Mouse (Mus musculus): ENCODE measurements around the gene Dnajc2. TPM values are rescaled to one million over a fixed set of nuclear protein-coding genes. Genes with fewer than 3 reads are reported as not detected.
A peak's percentile ranks its signal among the peaks of the same experiment; 100 is the strongest.

Gene Dnajc2
- 91.2 and 92.4 TPM in 2 replicates for polyA plus RNA-seq (2014; fragmentation: Nextera tagmentation; extraction: Ambion mirVana)

DNA sequence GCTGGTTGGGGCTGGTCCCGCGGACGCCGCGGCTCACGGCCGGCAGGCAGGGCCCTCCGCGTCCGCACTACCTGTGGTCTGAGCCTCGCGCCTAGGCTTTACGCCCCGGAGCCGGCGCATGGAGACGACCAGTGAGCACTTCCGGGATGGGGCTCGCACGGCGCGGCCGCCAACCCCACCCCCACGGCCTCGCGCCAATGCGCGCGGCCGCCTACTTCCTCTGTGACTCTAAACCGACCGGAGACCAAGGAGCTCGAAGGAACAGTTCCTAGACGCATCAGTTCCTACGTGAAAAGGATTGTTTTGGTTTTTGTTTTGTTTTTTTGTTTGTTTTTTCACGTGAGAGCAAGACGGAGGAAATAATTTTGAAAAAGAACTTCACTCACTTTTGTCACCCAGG, at the start of gene Dnajc2, which contains the start of gene Psmc2:
Gene Dnajc2, minus strand, starts transcription at position 199 of the 400 bp plus-strand sequence.
Gene Psmc2, plus strand, starts transcription at position 231 of the 400 bp plus-strand sequence.
- Histone ChIP-seq H3K4me1 (ENCODE audit: control insufficient read depth, insufficient read depth, low read length) (peaks cover 8% of the 10 kb centered on the region; the same call in 1 of the 2 replicates), H3K4me2 (ENCODE audit: low read depth) (peak within 1 kb of the TSS; percentile 92), H3K36me3 (ENCODE audit: control insufficient read depth, insufficient read depth, low read length) (peaks cover 4% of the 10 kb centered on the region), H3K9me3 (ENCODE audit: control insufficient read depth, low read length) (no peaks in the 10 kb centered on the region), H3K27me3 (ENCODE audit: control insufficient read depth, insufficient read depth, low read length) (no peaks in the 10 kb centered on the region), H3K9ac (ENCODE audit: low read length) (peak within 1 kb of the TSS; percentile 83), H3K4me3 (ENCODE audit: low read depth, low read length) (peak within 1 kb of the TSS; percentile 95), H3K27ac (ENCODE audit: low read depth, low read length) (peak within 1 kb of the TSS; percentile 64; the same call in 1 of the 2 replicates)
- peak; percentile 92 for ATAC-seq (ENCODE audit: insufficient read depth, low FRiP score, low TSS enrichment)
- DNase-seq (ENCODE audit: low spot score) = peak; percentile 92
- under 1% methylated on average over 28 of the region's 37 CpGs for WGBS

- H3K9ac ChIP-seq (ENCODE audit: low read length) = no peak overlapping the region
- WGBS = 70% methylated on average over 3 of the region's 3 CpGs
- DNase-seq (ENCODE audit: low spot score) (no peak), ATAC-seq (ENCODE audit: insufficient read depth, low FRiP score, low TSS enrichment) (no peak)
- no peak overlapping the region for H3K4me3 ChIP-seq (ENCODE audit: low read depth, low read length)
- H3K36me3 ChIP-seq (ENCODE audit: control insufficient read depth, insufficient read depth, low read length) = no peaks in the 10 kb centered on the region
- H3K4me2 ChIP-seq (ENCODE audit: low read depth) = no peak overlapping the region
- H3K9me3 ChIP-seq (ENCODE audit: control insufficient read depth, low read length) = no peaks in the 10 kb centered on the region
- no peaks in the 10 kb centered on the region for H3K27me3 ChIP-seq (ENCODE audit: control insufficient read depth, insufficient read depth, low read length)
- H3K4me1 ChIP-seq (ENCODE audit: control insufficient read depth, insufficient read depth, low read length) = no peaks in the 10 kb centered on the region
- no peak overlapping the region for H3K27ac ChIP-seq (ENCODE audit: low read depth, low read length)
These were observed 46.7 kb upstream of the Dnajc2 start for GRCm38 (mm10) chr5:21831761-21832160.

DNA sequence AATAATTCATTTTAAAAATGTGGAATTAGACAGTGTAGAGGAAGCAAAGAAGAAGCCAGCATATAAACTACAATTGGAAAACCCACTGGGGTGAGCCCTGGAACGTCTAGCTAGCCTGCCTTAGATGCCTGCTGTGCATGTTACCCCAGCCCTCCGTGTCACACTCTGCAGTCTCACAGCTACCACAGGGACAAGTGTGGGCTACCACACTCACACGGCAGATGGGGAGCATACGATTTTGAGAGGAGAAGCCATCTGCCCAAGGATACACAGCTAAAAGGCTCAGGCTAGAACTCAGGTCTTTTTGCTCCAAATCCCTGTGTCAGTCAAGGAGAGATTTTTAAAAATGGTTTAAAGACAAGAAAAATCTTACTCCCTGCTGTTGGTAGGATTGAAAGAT, 43.8 kb upstream of the Dnajc2 start:
- Histone ChIP-seq H3K9me3 (ENCODE audit: control insufficient read depth, low read length) (no peaks in the 10 kb centered on the region), H3K4me2 (ENCODE audit: low read depth) (no peak overlapping the region), H3K4me3 (ENCODE audit: low read depth, low read length) (no peak overlapping the region), H3K27me3 (ENCODE audit: control insufficient read depth, insufficient read depth, low read length) (no peaks in the 10 kb centered on the region), H3K9ac (ENCODE audit: low read length) (no peak overlapping the region), H3K27ac (ENCODE audit: low read depth, low read length) (no peak overlapping the region), H3K36me3 (ENCODE audit: control insufficient read depth, insufficient read depth, low read length) (no peaks in the 10 kb centered on the region), H3K4me1 (ENCODE audit: control insufficient read depth, insufficient read depth, low read length) (no peaks in the 10 kb centered on the region)
- 70% methylated on average over 4 of the region's 4 CpGs for WGBS
- DNase-seq (ENCODE audit: low spot score) = no peak
- ATAC-seq (ENCODE audit: insufficient read depth, low FRiP score, low TSS enrichment) = no peak

GRCm38 (mm10) chr5:21827643-21828042, 42.6 kb upstream of the Dnajc2 start:
- no peak overlapping the region for H3K9ac ChIP-seq (ENCODE audit: low read length)
- ATAC-seq (ENCODE audit: insufficient read depth, low FRiP score, low TSS enrichment) (no peak), DNase-seq (ENCODE audit: low spot score) (no peak)
- no peaks in the 10 kb centered on the region for H3K9me3 ChIP-seq (ENCODE audit: control insufficient read depth, low read length)
- H3K4me2 ChIP-seq (ENCODE audit: low read depth) = no peak overlapping the region
- H3K4me3 ChIP-seq (ENCODE audit: low read depth, low read length) = no peak overlapping the region
- H3K27me3 ChIP-seq (ENCODE audit: control insufficient read depth, insufficient read depth, low read length) = no peaks in the 10 kb centered on the region
- no peak overlapping the region for H3K27ac ChIP-seq (ENCODE audit: low read depth, low read length)
- H3K4me1 ChIP-seq (ENCODE audit: control insufficient read depth, insufficient read depth, low read length) = no peaks in the 10 kb centered on the region
- no peaks in the 10 kb centered on the region for H3K36me3 ChIP-seq (ENCODE audit: control insufficient read depth, insufficient read depth, low read length)
- 24% methylated on average over 6 of the region's 6 CpGs for WGBS

DNA sequence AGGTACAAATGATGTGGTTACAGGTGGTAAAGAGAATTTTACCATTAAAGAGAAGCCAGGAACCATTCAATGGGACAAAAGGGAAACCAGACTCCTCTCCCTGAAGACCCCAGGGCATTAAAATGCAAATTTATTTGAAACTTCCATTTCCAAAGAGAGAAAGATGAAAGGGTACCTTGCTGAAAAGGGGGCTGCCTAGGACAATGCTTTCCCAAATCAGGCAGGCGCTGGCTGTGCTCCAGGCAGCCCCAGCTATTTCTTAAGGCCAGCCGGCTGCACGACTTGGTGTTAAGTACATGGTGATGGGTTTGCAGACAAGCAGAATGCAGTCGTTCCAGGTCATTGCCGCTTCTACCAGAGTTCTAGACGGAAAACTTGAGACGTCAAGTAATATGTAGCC, 41.3 kb upstream of the Dnajc2 start:
- H3K27ac ChIP-seq (ENCODE audit: low read depth, low read length) = no peak overlapping the region
- H3K36me3 ChIP-seq (ENCODE audit: control insufficient read depth, insufficient read depth, low read length) = no peaks in the 10 kb centered on the region
- DNase-seq (ENCODE audit: low spot score) = peak; percentile 5
- no peaks in the 10 kb centered on the region for H3K27me3 ChIP-seq (ENCODE audit: control insufficient read depth, insufficient read depth, low read length)
- no peaks in the 10 kb centered on the region for H3K9me3 ChIP-seq (ENCODE audit: control insufficient read depth, low read length)
- H3K9ac ChIP-seq (ENCODE audit: low read length) = no peak overlapping the region
- ATAC-seq (ENCODE audit: insufficient read depth, low FRiP score, low TSS enrichment) = no peak
- H3K4me3 ChIP-seq (ENCODE audit: low read depth, low read length) = no peak overlapping the region
- WGBS = 23% methylated on average over 7 of the region's 7 CpGs
- no peaks in the 10 kb centered on the region for H3K4me1 ChIP-seq (ENCODE audit: control insufficient read depth, insufficient read depth, low read length)
- no peak overlapping the region for H3K4me2 ChIP-seq (ENCODE audit: low read depth)

DNA sequence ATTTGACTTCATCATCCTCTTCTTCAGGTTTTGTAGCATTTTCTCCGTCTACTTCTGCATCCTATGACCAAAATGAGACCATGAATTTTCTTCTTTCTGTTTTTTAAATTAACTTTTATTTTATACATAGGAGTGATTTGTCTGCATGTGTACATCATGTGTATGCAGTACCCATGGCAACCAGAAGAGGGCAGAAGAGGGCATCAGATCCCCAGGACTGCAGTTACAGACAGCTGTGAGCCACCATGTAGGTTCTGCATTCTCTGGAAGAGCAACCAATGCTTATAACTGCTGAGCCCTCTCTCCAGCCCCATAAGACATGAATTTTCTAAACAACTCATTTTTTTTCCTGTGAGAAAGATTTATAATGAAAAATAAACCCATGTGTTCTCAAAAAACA, 28.9 kb upstream of the Dnajc2 start:
- WGBS = 35% methylated on average over 1 of the region's 1 CpGs
- Histone ChIP-seq H3K4me1 (ENCODE audit: control insufficient read depth, insufficient read depth, low read length) (no peaks in the 10 kb centered on the region), H3K4me3 (ENCODE audit: low read depth, low read length) (no peak overlapping the region), H3K9me3 (ENCODE audit: control insufficient read depth, low read length) (no peaks in the 10 kb centered on the region), H3K27me3 (ENCODE audit: control insufficient read depth, insufficient read depth, low read length) (no peaks in the 10 kb centered on the region), H3K4me2 (ENCODE audit: low read depth) (no peak overlapping the region), H3K36me3 (ENCODE audit: control insufficient read depth, insufficient read depth, low read length) (no peaks in the 10 kb centered on the region), H3K9ac (ENCODE audit: low read length) (no peak overlapping the region), H3K27ac (ENCODE audit: low read depth, low read length) (no peak overlapping the region)
- ATAC-seq (ENCODE audit: insufficient read depth, low FRiP score, low TSS enrichment) (no peak), DNase-seq (ENCODE audit: low spot score) (peak; percentile 23)

GRCm38 (mm10) chr5:21810924-21811323, 25.9 kb upstream of the Dnajc2 start:
- H3K27ac ChIP-seq (ENCODE audit: low read depth, low read length) = no peak overlapping the region
- H3K9me3 ChIP-seq (ENCODE audit: control insufficient read depth, low read length) = no peaks in the 10 kb centered on the region
- ATAC-seq (ENCODE audit: insufficient read depth, low FRiP score, low TSS enrichment) (no peak), DNase-seq (ENCODE audit: low spot score) (peak; percentile 8)
- no peak overlapping the region for H3K9ac ChIP-seq (ENCODE audit: low read length)
- H3K4me3 ChIP-seq (ENCODE audit: low read depth, low read length) = no peak overlapping the region
- H3K36me3 ChIP-seq (ENCODE audit: control insufficient read depth, insufficient read depth, low read length) = no peaks in the 10 kb centered on the region
- no peaks in the 10 kb centered on the region for H3K4me1 ChIP-seq (ENCODE audit: control insufficient read depth, insufficient read depth, low read length)
- WGBS = 84% methylated on average over 10 of the region's 10 CpGs
- no peak overlapping the region for H3K4me2 ChIP-seq (ENCODE audit: low read depth)
- no peaks in the 10 kb centered on the region for H3K27me3 ChIP-seq (ENCODE audit: control insufficient read depth, insufficient read depth, low read length)

- H3K9me3 ChIP-seq (ENCODE audit: control insufficient read depth, low read length) = no peaks in the 10 kb centered on the region
- H3K27me3 ChIP-seq (ENCODE audit: control insufficient read depth, insufficient read depth, low read length) = no peaks in the 10 kb centered on the region
- H3K36me3 ChIP-seq (ENCODE audit: control insufficient read depth, insufficient read depth, low read length) = peaks cover 5% of the 10 kb centered on the region
- H3K27ac ChIP-seq (ENCODE audit: low read depth, low read length) = no peak overlapping the region
- WGBS = 87% methylated on average over 4 of the region's 4 CpGs
- no peak overlapping the region for H3K9ac ChIP-seq (ENCODE audit: low read length)
- ATAC-seq (ENCODE audit: insufficient read depth, low FRiP score, low TSS enrichment) (no peak), DNase-seq (ENCODE audit: low spot score) (peak; percentile 8)
- no peaks in the 10 kb centered on the region for H3K4me1 ChIP-seq (ENCODE audit: control insufficient read depth, insufficient read depth, low read length)
- H3K4me3 ChIP-seq (ENCODE audit: low read depth, low read length) = no peak overlapping the region
- no peak overlapping the region for H3K4me2 ChIP-seq (ENCODE audit: low read depth)
These were observed 19.8 kb upstream of the Dnajc2 start for GRCm38 (mm10) chr5:21804837-21805236.

DNA sequence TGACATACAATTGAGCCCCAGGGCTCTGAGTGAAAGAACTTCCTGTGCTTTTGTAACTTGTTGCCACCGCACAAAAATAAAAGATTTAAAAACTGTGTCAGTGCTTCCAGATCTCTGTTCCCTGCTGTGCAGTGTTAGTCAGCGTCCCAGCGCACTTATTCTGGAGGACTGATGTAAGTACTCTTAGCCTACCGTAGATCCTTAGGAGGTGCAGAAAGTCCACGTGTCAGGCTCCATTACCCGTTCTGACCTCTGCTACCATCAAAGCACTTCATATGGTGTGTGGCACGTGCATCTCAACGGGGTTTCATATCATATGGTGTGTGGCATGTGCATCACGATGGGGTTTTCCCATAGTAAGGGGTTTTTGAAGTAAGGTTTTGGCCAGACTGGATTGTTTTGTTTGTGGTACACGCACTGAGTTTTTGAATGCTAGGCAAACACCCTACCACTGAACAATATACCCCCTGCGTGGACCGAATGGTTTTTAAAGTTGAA, 18.7 kb upstream of the Dnajc2 start:
- Histone ChIP-seq H3K9ac (ENCODE audit: low read length) (no peak overlapping the region), H3K9me3 (ENCODE audit: control insufficient read depth, low read length) (no peaks in the 10 kb centered on the region), H3K27ac (ENCODE audit: low read depth, low read length) (no peak overlapping the region), H3K36me3 (ENCODE audit: control insufficient read depth, insufficient read depth, low read length) (peaks cover 9% of the 10 kb centered on the region), H3K4me1 (ENCODE audit: control insufficient read depth, insufficient read depth, low read length) (no peaks in the 10 kb centered on the region), H3K4me3 (ENCODE audit: low read depth, low read length) (no peak overlapping the region), H3K27me3 (ENCODE audit: control insufficient read depth, insufficient read depth, low read length) (no peaks in the 10 kb centered on the region), H3K4me2 (ENCODE audit: low read depth) (no peak overlapping the region)
- 90% methylated on average over 12 of the region's 12 CpGs for WGBS
- peak; percentile 7 for DNase-seq (ENCODE audit: low spot score)
- ATAC-seq (ENCODE audit: insufficient read depth, low FRiP score, low TSS enrichment) = no peak
